Mouse (Mus musculus): ENCODE data around the gene Gm17428. TPM values are rescaled to one million over a fixed set of nuclear protein-coding genes. Genes with fewer than 3 reads are reported as not detected.

Gm17428 gene
- total and polyA plus RNA-seq, 3 experiments = not detected

GRCm38 (mm10) chr14:55014991-55015766, 38.4 kb downstream of the Gm17428 start, which contains the start of gene Ngdn (continued):
- TF ChIP-seq KAT2A (conservative IDR thresholded peaks at IDR 0.05; ENCODE audit: low read depth, low read length) = peak; percentile 60; the same call in 1 of the 2 replicates
- TF ChIP-seq ETS1 (IDR thresholded peaks at IDR 0.05; ENCODE audit: low read depth, low read length) = no peak
- TF ChIP-seq GABPA (IDR thresholded peaks at IDR 0.05; ENCODE audit: low read depth, low read length) = no peak
- TF ChIP-seq MXI1 (IDR thresholded peaks at IDR 0.05; ENCODE audit: low read depth, low read length) = no peak
- TF ChIP-seq SMC3 (IDR thresholded peaks at IDR 0.05; ENCODE audit: low read depth, low read length) = peak; percentile 58
- peak; percentile 83 for TF ChIP-seq HCFC1 (IDR thresholded peaks at IDR 0.05; ENCODE audit: low read depth, low read length)
- TF ChIP-seq NRF1 (IDR thresholded peaks at IDR 0.05; ENCODE audit: insufficient read depth, low read depth, low read length, poor library complexity, severe bottlenecking) = 0 out of 2 replicates have a peak, but pooled peaks have one; percentile 18
- no peak for TF ChIP-seq CHD1 (IDR thresholded peaks at IDR 0.05; ENCODE audit: low read depth, low read length)
- TF ChIP-seq CTCF (IDR thresholded peaks at IDR 0.05 in 2 of 3, conservative IDR thresholded peaks at IDR 0.05 in 1 of 3; ENCODE audit: control insufficient read depth in 1 of 3, insufficient read depth in 1 of 3, low read depth in 2 of 3, low read length in 3 of 3, poor library complexity in 1 of 3, severe bottlenecking in 1 of 3) = peak; percentile 65 to 83 (median 78)
- TF ChIP-seq MEF2A (IDR thresholded peaks at IDR 0.05; ENCODE audit: extremely low read depth, insufficient replicate concordance, low read depth, low read length, poor library complexity, severe bottlenecking) = no peak
- TF ChIP-seq SIN3A (IDR thresholded peaks at IDR 0.05; ENCODE audit: low read length) = peak; percentile 69
- peak; percentile 65; the same call in 1 of the 2 replicates for TF ChIP-seq JUND (IDR thresholded peaks at IDR 0.05; ENCODE audit: low read depth, low read length)
- peak; percentile 73 for TF ChIP-seq USF1 (IDR thresholded peaks at IDR 0.05; ENCODE audit: low read depth, low read length)
- no peak for TF ChIP-seq RCOR1 (IDR thresholded peaks at IDR 0.05; ENCODE audit: low read depth, low read length)
- TF ChIP-seq MAZ (IDR thresholded peaks at IDR 0.05; ENCODE audit: low read depth, low read length) = no peak
- TF ChIP-seq EP300 (IDR thresholded peaks at IDR 0.05; ENCODE audit: low read depth in 1 of 2, low read length in 2 of 2) = no peak
- TF ChIP-seq POLR2AphosphoS5 (IDR thresholded peaks at IDR 0.05; ENCODE audit: borderline replicate concordance, low read depth, low read length) = no peak
- peak; percentile 88 for TF ChIP-seq POLR2AphosphoS2 (IDR thresholded peaks at IDR 0.05; ENCODE audit: low read length)
- peak; percentile 69 for TF ChIP-seq ELF1 (IDR thresholded peaks at IDR 0.05; ENCODE audit: low read depth, low read length)
- TF ChIP-seq POLR2A (IDR thresholded peaks at IDR 0.05; ENCODE audit: control insufficient read depth in 1 of 2, insufficient read depth in 1 of 2, low read depth in 1 of 2, low read length in 2 of 2, poor library complexity in 1 of 2) = peak; percentile 82 to 85; a peak in 3 of 4 replicates
- no peak for TF ChIP-seq ZKSCAN1 (IDR thresholded peaks at IDR 0.05; ENCODE audit: low read depth, low read length)
- no peak for TF ChIP-seq MYB (IDR thresholded peaks at IDR 0.05; ENCODE audit: low read depth, low read length)

- Histone ChIP-seq H3K36me3 (ENCODE audit: control insufficient read depth in 1 of 2, insufficient read depth in 2 of 2, low read length in 2 of 2) (peaks cover 4% of the 10 kb centered on the region in 2 experiments; a peak in 3 of 4 replicates), H3K9ac (ENCODE audit: control insufficient read depth, low read depth, low read length, poor library complexity, severe bottlenecking) (peak overlapping the region; percentile 79), H3K79me2 (ENCODE audit: control insufficient read depth, insufficient read depth, low read length, poor library complexity) (peaks cover 12% of the 10 kb centered on the region), H3K27me3 (ENCODE audit: control insufficient read depth in 1 of 2, insufficient read depth in 2 of 2, low read length in 2 of 2) (no peaks in the 10 kb centered on the region), H3K4me1 (ENCODE audit: control insufficient read depth in 1 of 2, insufficient read depth in 2 of 2, low read length in 2 of 2) (no peaks in the 10 kb centered on the region; a peak in 2 of 4 replicates), H3K27ac (ENCODE audit: control insufficient read depth, low read depth, low read length) (peak overlapping the region; percentile 69), H3K9me3 (replicated peaks; ENCODE audit: insufficient read depth, low read length) (no peaks in the 10 kb centered on the region), H3K4me3 (ENCODE audit: control insufficient read depth in 1 of 2, insufficient read depth in 1 of 2, low read depth in 2 of 2, low read length in 2 of 2) (peak overlapping the region; percentile 65 to 81)
- no peak for TF ChIP-seq UBTF (IDR thresholded peaks at IDR 0.05; ENCODE audit: borderline replicate concordance, insufficient read depth, low read depth, low read length)
- TF ChIP-seq MXI1 (IDR thresholded peaks at IDR 0.05; ENCODE audit: low read depth, low read length) = peak; percentile 81
- no peak for TF ChIP-seq ZMIZ1 (IDR thresholded peaks at IDR 0.05; ENCODE audit: low read depth, low read length)
- TF ChIP-seq MYB (IDR thresholded peaks at IDR 0.05; ENCODE audit: low read depth, low read length) = no peak
- no peak for TF ChIP-seq CTCF (IDR thresholded peaks at IDR 0.05 in 2 of 3, conservative IDR thresholded peaks at IDR 0.05 in 1 of 3; ENCODE audit: control insufficient read depth in 1 of 3, insufficient read depth in 1 of 3, low read depth in 2 of 3, low read length in 3 of 3, poor library complexity in 1 of 3, severe bottlenecking in 1 of 3)
- TF ChIP-seq SIN3A (IDR thresholded peaks at IDR 0.05; ENCODE audit: low read length) = peak; percentile 55; the same call in 1 of the 2 replicates
- 0 out of 2 replicates have a peak, but pooled peaks have one; percentile 67 for TF ChIP-seq CHD1 (IDR thresholded peaks at IDR 0.05; ENCODE audit: low read depth, low read length)
- TF ChIP-seq BHLHE40 (IDR thresholded peaks at IDR 0.05; ENCODE audit: borderline replicate concordance, low read depth, low read length) = 0 out of 2 replicates have a peak, but pooled peaks have one; percentile 19
- peak; percentile 35; the same call in 1 of the 2 replicates for TF ChIP-seq MAX (IDR thresholded peaks at IDR 0.05; ENCODE audit: low read length)
- 0 out of 2 replicates have a peak, but pooled peaks have one; percentile 10 for TF ChIP-seq MYC (IDR thresholded peaks at IDR 0.05; ENCODE audit: low read depth, low read length)
- no peak for DNase-seq (ENCODE audit: low read depth, low spot score)
Measured at GRCm38 (mm10) chr14:55015767-55016111, 39.0 kb downstream of the Gm17428 start.

Data from MEL (cell line).